Mouse (Mus musculus) cerebellum, adult 2 months (tissue): Measurements from ENCODE around the gene Rimbp2. TPM values are rescaled to one million over a fixed set of nuclear protein-coding genes. Genes with fewer than 3 reads are reported as not detected.

Source experiments
- DNase-seq, 2 experiments: peaks; one replicate each; pipeline ENCODE4 v3.0.0; 2021
- H3K27ac ChIP-seq: fragments of 200-500 bp; 2 replicates; pipeline ENCODE4 v1.5.1; 2012; ENCODE audit warnings: low read length, control low read depth, inconsistent platforms; ENCODE audit not compliant: insufficient read depth
- H3K27me3 ChIP-seq: fragments of 200-500 bp; 2 replicates; pipeline ENCODE4 v1.6.1; 2012; ENCODE audit warnings: inconsistent platforms, mild to moderate bottlenecking, low read length, moderate library complexity; ENCODE audit not compliant: control insufficient read depth, insufficient read depth
- H3K4me1 ChIP-seq: fragments of 200-500 bp; 2 replicates; pipeline ENCODE4 v1.6.1; 2011; ENCODE audit warnings: low read length; ENCODE audit not compliant: control insufficient read depth, insufficient read depth
- H3K4me3 ChIP-seq: fragments of 200-500 bp; replicated peaks from 2 replicates; pipeline ENCODE3; 2011; ENCODE audit warnings: mild to moderate bottlenecking, low read depth, low read length, control low read depth; ENCODE audit not compliant: insufficient read depth
- CTCF ChIP-seq: fragments of 200-500 bp; IDR thresholded peaks from 2 replicates; pipeline ENCODE4 v1.5.1; 2011; ENCODE audit warnings: low read depth, mild to moderate bottlenecking, control low read depth, low read length, moderate library complexity, borderline replicate concordance; ENCODE audit not compliant: insufficient read depth
- POLR2A ChIP-seq: fragments of 200-500 bp; IDR thresholded peaks from 2 replicates; pipeline ENCODE4 v1.6.1; 2011; ENCODE audit warnings: low read length, control low read depth, borderline replicate concordance; ENCODE audit not compliant: insufficient read depth
- WGBS: fragments of 180-500 bp; shearing (Covaris S2); methylation state at CpG from one replicate; pipeline ENCODE4 v1.1.7; 2018; 5-methylcytosine and 5-hydroxymethylcytosine counted together
- polyA plus RNA-seq: library from polyadenylated mRNA; depleted of rRNA; stranded (reverse); fragments of >200 nt; gene quantifications from 2 replicates; pipeline ENCODE4 v1.2.3, GENCODE M21; 2012

Rimbp2 gene
- polyA plus RNA-seq, 1 experiment = 16.1 TPM

DNA sequence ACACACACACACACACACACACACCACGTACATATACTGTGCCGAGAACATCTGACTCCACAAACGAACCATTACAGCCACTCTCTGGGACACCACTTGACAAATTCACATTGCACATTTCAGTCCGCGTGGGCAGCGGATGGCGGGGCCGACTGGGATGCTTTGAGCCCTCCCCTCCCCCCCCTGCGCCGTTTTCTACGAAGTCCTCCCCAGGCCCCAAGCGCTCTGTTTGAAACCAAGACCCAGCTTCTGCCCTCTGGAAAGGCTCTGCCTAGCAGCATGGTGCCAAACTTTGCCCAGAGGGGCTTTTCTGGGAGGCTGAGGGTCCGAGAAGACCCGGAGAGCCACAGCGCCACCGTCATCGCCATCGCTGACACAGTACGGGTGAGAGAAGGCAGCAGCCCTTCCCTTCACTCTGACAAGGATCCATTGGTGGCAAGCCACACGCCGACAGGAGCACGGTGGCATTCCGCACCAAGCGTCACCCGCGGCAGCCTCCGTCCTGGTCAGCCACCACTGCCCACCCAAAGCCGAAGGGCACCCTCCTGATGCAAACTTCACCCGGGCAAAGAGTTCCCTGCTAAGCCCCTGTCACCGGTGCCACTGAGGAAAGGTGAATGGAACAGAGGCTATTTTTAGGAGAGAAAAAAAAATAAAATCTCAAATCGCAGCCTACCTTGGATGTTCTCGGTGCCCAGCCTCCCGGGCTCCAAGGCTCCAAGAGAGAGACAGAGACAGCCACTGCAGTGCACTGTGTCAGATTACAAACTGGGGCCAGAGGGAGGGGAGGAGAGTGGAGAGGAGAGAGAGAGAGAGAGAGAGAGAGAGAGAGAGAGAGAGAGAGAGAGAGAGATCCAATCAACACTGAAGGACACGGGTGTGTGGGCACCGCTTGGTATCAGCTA is 743 bp downstream of the Rimbp2 start:
- Histone ChIP-seq H3K4me1 (no peaks in the 10 kb centered on the region), H3K27ac (peak overlapping the region; percentile 7; the same call in 1 of the 2 replicates), H3K4me3 (peak overlapping the region; percentile 34), H3K27me3 (peaks cover 1% of the 10 kb centered on the region)
- DNase-seq = peak; percentile 11 to 16
- 1% methylated on average over 35 of the region's 35 CpGs for WGBS
- no peak for TF ChIP-seq CTCF
- TF ChIP-seq POLR2A = no peak

DNA sequence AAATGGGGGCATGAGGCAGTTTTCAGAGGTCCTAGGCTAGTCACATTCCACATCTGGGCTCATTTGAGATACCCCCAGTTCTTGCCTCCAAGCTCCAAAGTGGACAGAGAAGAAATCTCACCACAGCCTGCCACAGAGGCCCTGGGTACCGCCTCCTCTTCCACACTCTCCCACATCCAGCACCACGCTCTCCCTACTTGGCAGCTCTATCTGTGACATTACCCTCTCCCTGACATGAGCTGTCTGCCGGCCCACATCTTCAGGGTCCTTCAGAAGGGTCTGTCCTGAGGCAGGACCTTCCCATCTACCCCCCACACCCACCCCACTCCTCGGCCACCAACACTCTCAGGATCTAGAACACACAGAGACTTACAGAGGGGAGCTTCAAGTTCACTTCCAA is 1.8 kb downstream of the Rimbp2 start:
- DNase-seq = no peak
- H3K27me3 ChIP-seq = peaks cover 1% of the 10 kb centered on the region
- no peak overlapping the region for H3K27ac ChIP-seq
- 31% methylated on average over 4 of the region's 4 CpGs for WGBS
- TF ChIP-seq CTCF (no peak), POLR2A (no peak)
- H3K4me1 ChIP-seq = no peaks in the 10 kb centered on the region
- H3K4me3 ChIP-seq = no peak overlapping the region

DNA sequence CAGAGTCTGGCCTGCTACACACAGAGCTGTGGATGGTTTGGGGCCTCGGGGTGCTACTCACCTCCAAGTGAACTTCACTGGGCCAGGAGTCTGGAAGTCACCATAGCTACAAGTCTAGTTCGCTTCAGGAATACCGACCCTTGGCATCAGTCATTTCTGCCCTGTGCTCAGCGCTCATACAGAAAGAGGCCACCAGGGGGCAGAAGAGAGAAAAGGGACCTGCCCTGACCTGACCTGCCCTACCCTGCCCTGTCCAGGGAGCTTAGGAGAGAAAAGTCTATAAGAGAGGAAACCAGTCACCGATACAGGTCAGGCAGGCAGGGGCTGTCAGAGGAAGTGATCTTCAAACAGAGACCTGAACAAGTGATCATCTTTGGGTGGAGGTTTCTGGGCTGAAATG is 6.2 kb downstream of the Rimbp2 start:
- no peak overlapping the region for H3K27ac ChIP-seq
- WGBS = 66% methylated on average over 5 of the region's 5 CpGs
- no peak for DNase-seq
- H3K4me3 ChIP-seq = no peak overlapping the region
- no peaks in the 10 kb centered on the region; the same call in 1 of the 2 replicates for H3K27me3 ChIP-seq
- peak; percentile 42; the same call in 1 of the 2 replicates for TF ChIP-seq CTCF
- no peak for TF ChIP-seq POLR2A
- H3K4me1 ChIP-seq = no peaks in the 10 kb centered on the region

DNA sequence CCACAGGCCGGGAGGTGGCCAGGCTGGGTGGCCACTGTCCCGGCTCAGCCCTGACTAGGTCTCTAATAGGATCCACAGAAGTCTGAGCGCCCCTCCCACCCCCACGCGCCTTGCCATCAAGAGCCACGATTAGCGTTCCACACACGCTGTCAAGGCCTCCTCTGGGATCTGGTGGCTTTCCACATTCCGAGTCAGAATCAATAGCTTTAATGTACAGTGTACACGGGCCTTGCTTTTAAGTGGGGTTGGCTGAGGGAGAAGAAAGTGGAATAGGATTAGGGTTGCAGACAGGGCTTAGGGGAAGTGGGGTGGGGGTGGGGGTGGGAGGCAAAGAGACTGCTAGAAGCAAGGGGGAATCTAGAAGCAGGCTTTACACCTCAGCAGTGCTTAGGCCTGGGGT is 12.8 kb downstream of the Rimbp2 start:
- no peak overlapping the region for H3K27ac ChIP-seq
- H3K4me1 ChIP-seq = no peaks in the 10 kb centered on the region; the same call in 1 of the 2 replicates
- H3K27me3 ChIP-seq = peaks cover 7% of the 10 kb centered on the region; the same call in 1 of the 2 replicates
- no peak for DNase-seq
- H3K4me3 ChIP-seq = no peak overlapping the region
- TF ChIP-seq POLR2A (no peak), CTCF (no peak)
- WGBS = 73% methylated on average over 10 of the region's 10 CpGs

DNA sequence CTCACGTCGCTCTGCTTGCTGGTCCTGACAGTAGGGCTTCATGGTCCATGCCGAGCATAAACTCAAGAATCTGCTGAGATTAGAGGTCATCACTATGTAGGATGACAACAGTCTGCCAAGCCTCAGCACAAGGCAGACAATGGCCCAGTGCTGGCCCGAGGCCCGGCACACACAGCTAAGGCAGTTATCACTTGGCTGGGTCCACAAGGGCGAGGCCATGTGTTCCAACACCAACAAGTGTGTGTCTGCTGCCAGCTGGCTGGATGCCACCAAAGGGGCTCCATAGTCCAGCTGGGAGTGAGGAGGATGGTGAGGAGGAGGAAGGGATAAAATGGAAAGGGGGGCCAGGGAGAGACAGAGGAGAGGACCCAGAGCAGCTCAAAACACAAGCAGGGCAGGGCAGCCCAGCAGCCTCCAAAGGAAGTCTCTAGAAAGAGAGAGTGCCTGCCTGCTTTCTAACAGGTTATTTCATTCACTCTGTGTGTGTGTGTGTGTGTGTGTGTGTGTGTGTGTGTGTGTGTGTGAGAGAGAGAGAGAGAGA is 17.9 kb downstream of the Rimbp2 start:
- Histone ChIP-seq H3K27ac (no peak overlapping the region), H3K4me1 (peaks cover 4% of the 10 kb centered on the region; the same call in 1 of the 2 replicates), H3K27me3 (peaks cover 4% of the 10 kb centered on the region; the same call in 1 of the 2 replicates), H3K4me3 (no peak overlapping the region)
- 7% methylated on average over 6 of the region's 6 CpGs for WGBS
- peak; percentile 9 to 14 for DNase-seq
- TF ChIP-seq POLR2A (no peak), CTCF (no peak)

DNA sequence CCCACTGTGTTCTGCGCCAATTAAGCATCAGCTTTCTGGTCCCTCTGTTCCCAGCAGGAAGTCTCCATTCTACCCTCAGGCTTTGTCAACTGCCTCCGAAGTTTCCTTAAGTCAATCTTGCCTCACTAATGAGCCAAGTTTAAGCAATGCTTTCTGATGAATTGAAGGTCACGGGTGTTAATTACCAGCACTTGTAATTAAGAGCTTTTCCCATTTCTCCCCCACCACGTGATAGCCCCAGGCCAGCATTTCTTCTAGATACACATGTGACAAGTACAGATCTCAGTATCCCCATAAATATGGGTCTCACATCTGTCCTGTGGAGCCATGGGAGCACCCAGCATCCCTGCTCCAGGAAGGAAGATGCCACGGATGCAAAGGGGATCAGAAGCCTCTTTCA is 20.5 kb downstream of the Rimbp2 start:
- Histone ChIP-seq H3K4me3 (no peak overlapping the region), H3K4me1 (peaks cover 4% of the 10 kb centered on the region; the same call in 1 of the 2 replicates), H3K27me3 (peaks cover 2% of the 10 kb centered on the region; the same call in 1 of the 2 replicates), H3K27ac (no peak overlapping the region)
- TF ChIP-seq CTCF (no peak), POLR2A (no peak)
- 14% methylated on average over 5 of the region's 5 CpGs for WGBS
- DNase-seq = no peak

DNA sequence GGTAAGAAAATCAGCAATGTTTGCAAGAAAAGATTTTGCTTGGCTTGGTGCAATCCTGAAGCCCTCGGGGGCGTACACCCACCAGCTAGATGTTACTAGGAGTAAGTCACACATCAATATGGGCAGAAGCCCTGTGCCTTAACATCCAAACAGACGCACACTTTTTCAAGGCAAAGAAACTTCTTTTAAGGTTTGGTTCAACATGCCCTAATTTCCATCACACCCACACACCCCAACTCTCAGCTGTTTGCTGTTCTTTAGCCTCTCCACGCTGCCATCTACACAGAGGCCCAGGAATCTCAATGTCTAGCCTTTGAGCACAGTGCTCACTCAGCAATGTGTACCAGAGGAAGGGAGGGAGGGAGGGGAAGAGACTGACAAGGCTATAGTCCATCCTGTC is 28.2 kb downstream of the Rimbp2 start:
- H3K4me3 ChIP-seq = no peak overlapping the region
- no peak for DNase-seq

More for the DNA sequence above, 28.2 kb downstream of the Rimbp2 start:
- TF ChIP-seq CTCF (no peak), POLR2A (no peak)
- H3K27me3 ChIP-seq = peaks cover 1% of the 10 kb centered on the region; the same call in 1 of the 2 replicates
- no peak overlapping the region for H3K27ac ChIP-seq
- WGBS = 88% methylated on average over 4 of the region's 4 CpGs
- no peaks in the 10 kb centered on the region for H3K4me1 ChIP-seq
